Mouse (Mus musculus) embryonic facial prominence, embryonic 11.5 days (tissue): ENCODE measurements at regions not wholly inside any gene's neighbourhood (a gene's known extent, or its start where the extent isn't known, plus 50 kb on each side); places are given as distances from the start of the nearest gene placed in this dataset.

Experiments
- ATAC-seq: fragments of 200-750 bp; cut with Nextera tagmentation; replicated peaks from 2 replicates; pipeline ENCODE4 v1.8.0; 2017; ENCODE audit warnings: low read depth; ENCODE audit not compliant: insufficient number of reproducible peaks, low FRiP score, low TSS enrichment
- DNase-seq: peaks from one replicate; pipeline ENCODE4 v3.0.0-alpha.2; 2015; ENCODE audit warnings: low spot score
- H3K27ac ChIP-seq: fragments of 300-500 bp; sonication (generic); replicated peaks from 2 replicates; pipeline ENCODE4 v1.5.1; 2014; ENCODE audit warnings: mild to moderate bottlenecking, low read depth, low read length, control low read depth
- H3K27me3 ChIP-seq: fragments of 300-500 bp; sonication (generic); 2 replicates; pipeline ENCODE4 v1.6.1; 2014; ENCODE audit warnings: mild to moderate bottlenecking, low read length, moderate library complexity, mixed read lengths; ENCODE audit not compliant: control insufficient read depth, insufficient read depth
- H3K36me3 ChIP-seq: fragments of 300-500 bp; sonication (generic); replicated peaks from 2 replicates; pipeline ENCODE4 v1.6.1; 2014; ENCODE audit warnings: low read depth, mild to moderate bottlenecking, low read length, moderate library complexity, mixed read lengths; ENCODE audit not compliant: control insufficient read depth, insufficient read depth
- H3K4me1 ChIP-seq: fragments of 300-500 bp; sonication (generic); 2 replicates; pipeline ENCODE4 v1.6.1; 2014; ENCODE audit warnings: low read length, mixed read lengths; ENCODE audit not compliant: control insufficient read depth, insufficient read depth
- H3K4me2 ChIP-seq: fragments of 300-500 bp; sonication (generic); 2 replicates; pipeline ENCODE4 v1.6.1; 2014; ENCODE audit warnings: low read depth, mild to moderate bottlenecking, control low read depth, low read length, moderate library complexity
- H3K4me3 ChIP-seq: fragments of 300-500 bp; sonication (generic); 2 replicates; pipeline ENCODE4 v1.5.1; 2014; ENCODE audit warnings: low read depth, low read length, control low read depth
- H3K9ac ChIP-seq: fragments of 300-500 bp; sonication (generic); replicated peaks from 2 replicates; pipeline ENCODE4 v1.6.1; 2014; ENCODE audit warnings: mild to moderate bottlenecking, control low read depth, low read length
- H3K9me3 ChIP-seq: fragments of 300-500 bp; sonication (generic); replicated peaks from 2 replicates; pipeline ENCODE4 v1.6.1; 2016; ENCODE audit warnings: mild to moderate bottlenecking, low read length, inconsistent platforms, mixed read lengths; ENCODE audit not compliant: control insufficient read depth
- whole genome bisulfite sequencing: fragments of 180-500 bp; shearing (Covaris S2); extraction: QIAGEN DNeasy Blood & Tissue Kit; methylation state at CpG from one replicate; pipeline ENCODE4 v1.1.7; 2014; 5-methylcytosine and 5-hydroxymethylcytosine counted together

GRCm38 (mm10) chr5:75451693-75452092 lies 123.0 kb upstream of the Kit start:
- WGBS, result 88% methylated on average over 8 of the region's 8 CpGs
- DNase-seq (no peak), ATAC-seq (no peak)
- H3K4me3 ChIP-seq, result no peak overlapping the region
- H3K36me3 ChIP-seq, result no peaks in the 10 kb centered on the region
- H3K27ac ChIP-seq, result no peak overlapping the region
- H3K4me1 ChIP-seq, result no peaks in the 10 kb centered on the region
- no peaks in the 10 kb centered on the region for H3K27me3 ChIP-seq
- H3K9ac ChIP-seq, result no peak overlapping the region
- H3K9me3 ChIP-seq, result no peaks in the 10 kb centered on the region
- H3K4me2 ChIP-seq, result no peak overlapping the region

DNA sequence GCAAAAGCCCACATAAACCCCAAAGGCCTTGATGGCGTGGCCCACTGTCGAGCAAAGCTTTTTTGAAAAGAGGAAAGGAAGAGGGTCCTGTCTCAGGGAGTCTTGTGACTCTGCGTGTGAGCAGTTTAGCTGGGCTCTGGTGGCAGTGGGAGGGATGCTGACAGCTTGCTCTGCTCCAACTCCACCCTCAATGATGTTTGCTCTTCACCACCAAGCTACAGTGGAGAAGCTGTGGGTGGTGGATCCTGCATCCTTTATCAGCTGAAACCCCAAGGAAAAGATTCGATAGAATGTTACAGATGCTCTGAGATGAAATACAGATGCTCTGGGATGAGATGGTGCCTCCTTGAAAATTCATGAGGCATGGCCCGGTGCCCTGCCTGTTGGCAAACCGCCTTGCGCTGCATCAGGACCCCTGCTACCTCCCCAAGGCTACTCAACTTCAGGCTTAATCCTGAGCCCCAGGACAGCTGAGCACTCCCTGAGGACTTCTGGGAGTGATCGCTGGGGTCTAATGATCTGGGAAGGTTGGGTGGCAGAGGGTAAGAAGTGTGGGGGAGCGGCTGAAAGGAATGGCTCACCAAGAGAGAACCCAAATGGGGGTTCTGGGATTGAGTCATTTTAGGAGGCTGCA lies 120.8 kb upstream of the Kit start:
- WGBS, result 76% methylated on average over 9 of the region's 9 CpGs
- H3K36me3 ChIP-seq, result no peaks in the 10 kb centered on the region
- no peaks in the 10 kb centered on the region for H3K9me3 ChIP-seq

DNA sequence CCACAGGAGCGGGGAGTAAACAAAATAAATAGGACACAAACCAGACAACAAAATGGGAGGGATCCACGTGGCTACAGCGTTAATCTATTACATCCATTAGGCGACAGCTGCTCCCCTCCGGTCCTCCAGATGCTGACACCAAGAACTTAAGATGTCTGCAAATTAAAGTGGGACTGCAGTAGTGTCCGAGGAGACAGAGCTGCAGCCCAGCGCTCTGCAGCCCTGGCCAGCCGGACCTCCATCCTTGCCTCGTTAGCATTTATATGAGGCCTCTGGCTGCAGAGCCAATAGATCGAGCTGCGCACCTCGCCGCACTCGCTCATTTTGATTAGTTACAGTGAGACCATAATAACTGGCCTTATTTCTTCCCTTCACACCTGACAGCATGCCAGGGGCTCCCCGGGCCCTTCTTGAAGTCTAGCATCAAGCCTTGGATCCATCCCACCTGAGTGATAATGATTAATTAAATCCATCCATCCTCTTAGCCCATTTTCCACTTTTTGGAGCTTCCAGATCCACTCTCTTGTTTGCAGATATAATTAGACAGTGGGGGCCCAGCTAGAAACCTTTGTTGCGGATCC lies 119.7 kb upstream of the Kit start:
- WGBS, result 75% methylated on average over 16 of the region's 16 CpGs
- Histone ChIP-seq H3K27me3 (no peaks in the 10 kb centered on the region), H3K4me1 (no peaks in the 10 kb centered on the region), H3K4me2 (no peak overlapping the region), H3K4me3 (no peak overlapping the region), H3K27ac (no peak overlapping the region), H3K36me3 (no peaks in the 10 kb centered on the region), H3K9me3 (no peaks in the 10 kb centered on the region), H3K9ac (no peak overlapping the region)
- no peak for DNase-seq
- no peak for ATAC-seq

More for the DNA sequence above, 120.8 kb upstream of the Kit start:
- no peak for ATAC-seq
- Histone ChIP-seq H3K27me3 (no peaks in the 10 kb centered on the region), H3K4me2 (no peak overlapping the region), H3K4me3 (no peak overlapping the region), H3K27ac (no peak overlapping the region), H3K4me1 (no peaks in the 10 kb centered on the region), H3K9ac (no peak overlapping the region)
- DNase-seq, result no peak

DNA sequence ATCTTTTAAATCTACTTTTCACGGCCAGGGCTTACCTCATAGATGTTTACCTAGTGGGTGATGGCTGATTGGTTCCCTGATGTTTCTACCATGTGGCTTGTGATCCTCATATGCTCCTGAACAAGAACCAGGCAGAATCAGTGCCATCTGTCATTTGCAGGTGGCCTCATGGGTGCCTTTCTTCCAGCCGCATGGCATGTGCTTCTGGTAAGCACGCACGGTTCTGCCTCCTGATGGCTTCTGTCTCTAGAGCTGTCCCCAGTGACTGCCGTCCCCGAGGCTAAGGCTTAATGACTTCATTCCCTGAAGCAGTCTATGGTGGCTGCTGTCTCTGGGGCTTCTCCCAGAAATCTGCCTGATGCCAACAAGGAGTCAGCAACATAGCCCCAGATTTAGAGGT lies 117.3 kb upstream of the Kit start:
- no peak for ATAC-seq
- H3K36me3 ChIP-seq, result no peaks in the 10 kb centered on the region
- no peak overlapping the region for H3K9ac ChIP-seq
- WGBS, result 77% methylated on average over 6 of the region's 6 CpGs
- H3K9me3 ChIP-seq, result no peaks in the 10 kb centered on the region
- no peak overlapping the region for H3K27ac ChIP-seq
- no peak overlapping the region for H3K4me3 ChIP-seq
- H3K27me3 ChIP-seq, result no peaks in the 10 kb centered on the region
- DNase-seq, result no peak
- H3K4me1 ChIP-seq, result no peaks in the 10 kb centered on the region
- H3K4me2 ChIP-seq, result no peak overlapping the region

- no peak overlapping the region for H3K27ac ChIP-seq
- ATAC-seq, result no peak
- 92% methylated on average over 7 of the region's 7 CpGs for whole genome bisulfite sequencing
- H3K27me3 ChIP-seq, result no peaks in the 10 kb centered on the region
- H3K4me1 ChIP-seq, result no peaks in the 10 kb centered on the region
- H3K4me2 ChIP-seq, result no peak overlapping the region
- no peak overlapping the region for H3K4me3 ChIP-seq
- H3K9me3 ChIP-seq, result no peaks in the 10 kb centered on the region
- no peaks in the 10 kb centered on the region for H3K36me3 ChIP-seq
- no peak overlapping the region for H3K9ac ChIP-seq
- DNase-seq, result no peak
These were observed 116.4 kb upstream of the Kit start for GRCm38 (mm10) chr5:75458317-75458716.

- no peak overlapping the region for H3K4me3 ChIP-seq
- no peaks in the 10 kb centered on the region for H3K9me3 ChIP-seq
- 61% methylated on average over 3 of the region's 3 CpGs for WGBS
- H3K27ac ChIP-seq, result no peak overlapping the region
- no peaks in the 10 kb centered on the region for H3K4me1 ChIP-seq
- no peaks in the 10 kb centered on the region for H3K36me3 ChIP-seq
- no peaks in the 10 kb centered on the region for H3K27me3 ChIP-seq
- no peak overlapping the region for H3K4me2 ChIP-seq
- DNase-seq (no peak), ATAC-seq (no peak)
- H3K9ac ChIP-seq, result no peak overlapping the region
These were observed 114.9 kb upstream of the Kit start for GRCm38 (mm10) chr5:75459758-75460354.

- H3K27me3 ChIP-seq, result no peaks in the 10 kb centered on the region
- no peak overlapping the region for H3K27ac ChIP-seq
- WGBS, result 71% methylated on average over 9 of the region's 9 CpGs
- H3K9me3 ChIP-seq, result no peaks in the 10 kb centered on the region
- DNase-seq, result no peak
- H3K4me1 ChIP-seq, result no peaks in the 10 kb centered on the region
- no peak overlapping the region for H3K4me3 ChIP-seq
- no peak overlapping the region for H3K4me2 ChIP-seq
- H3K9ac ChIP-seq, result no peak overlapping the region
- H3K36me3 ChIP-seq, result no peaks in the 10 kb centered on the region
- ATAC-seq, result no peak
These were observed 114.2 kb upstream of the Kit start for GRCm38 (mm10) chr5:75460414-75461025.

GRCm38 (mm10) chr5:75461368-75461767 lies 113.3 kb upstream of the Kit start:
- H3K36me3 ChIP-seq, result no peaks in the 10 kb centered on the region
- H3K4me2 ChIP-seq, result no peak overlapping the region
- no peak overlapping the region for H3K27ac ChIP-seq
- ATAC-seq (no peak), DNase-seq (no peak)
- H3K9ac ChIP-seq, result no peak overlapping the region
- no peaks in the 10 kb centered on the region for H3K9me3 ChIP-seq
- no peak overlapping the region for H3K4me3 ChIP-seq
- WGBS, result 86% methylated on average over 5 of the region's 5 CpGs
- no peaks in the 10 kb centered on the region for H3K27me3 ChIP-seq
- H3K4me1 ChIP-seq, result no peaks in the 10 kb centered on the region
